ENCODE assay signal across 22 mouse cellular contexts in genomic region chr5:140338779-140339178, GRCm38 (mm10). TPM values are rescaled to one million over a fixed set of nuclear protein-coding genes. Genes with fewer than 3 reads are reported as not detected.
DNase-seq lines count a peak whose midpoint lies in the region; ATAC-seq and TF ChIP-seq lines count a peak whose summit lies in the region.
"Had no signal": no experiment of that assay in that cellular context is flagged by ENCODE, and none has a peak within 500 bp of the region (broad histone marks: within the 10 kb centered on the region; RNA-seq: fewer than 3 reads in every experiment).

No protein-coding gene starts in this region.

- no peaks in the 10 kb centered on the region for H3K4me1 ChIP-seq in liver, adult 2 months (ENCODE audit: control insufficient read depth, insufficient read depth, low read length)
- H3K4me1 ChIP-seq in testis, adult 2 months (ENCODE audit: control insufficient read depth, insufficient read depth, low read length): no peaks in the 10 kb centered on the region
- H3K4me1 ChIP-seq: embryonic facial prominence, embryonic 12.5 days; heart, embryonic 10.5 days; limb, embryonic 13.5 days; lung, embryonic 15.5 days; stomach, embryonic 15.5 days had no signal

- 97% methylated on average over 4 of the region's 4 CpGs for WGBS in liver, adult 2 months

- peak; percentile 31 for DNase-seq in CD4-positive, CD25-positive, alpha-beta regulatory T cell, adult 2 months (ENCODE audit: low read depth, low spot score)
- DNase-seq in liver, adult 2 months (ENCODE audit: extremely low read depth, low read depth, low spot score): no peak
- DNase-seq in liver: no peak
- DNase-seq in testis, postnatal 10 days (ENCODE audit: low spot score): no peak
- no peak for DNase-seq in layer of hippocampus, adult 18-20 months (ENCODE audit: low spot score in 2 of 2)
- no peak for DNase-seq in frontal cortex, postnatal 36 days (ENCODE audit: low spot score in 2 of 2)
- DNase-seq: adrenal gland, adult 2 months; cerebellum, postnatal 10 days; layer of hippocampus, postnatal 36 days; midbrain, embryonic 14.5 days; thymus, postnatal 14 days had no signal

- H3K27me3 ChIP-seq in liver, adult 2 months (ENCODE audit: control insufficient read depth, insufficient read depth, low read length): no peaks in the 10 kb centered on the region
- H3K27me3 ChIP-seq in testis, adult 2 months (ENCODE audit: control insufficient read depth, insufficient read depth, low read length): no peaks in the 10 kb centered on the region
- H3K27me3 ChIP-seq: CH12.LX; embryonic facial prominence, embryonic 12.5 days; limb, embryonic 13.5 days; lung, embryonic 15.5 days; stomach, embryonic 15.5 days had no signal

- peaks cover 3% of the 10 kb centered on the region; the same call in 1 of the 2 replicates for H3K36me3 ChIP-seq in liver, adult 2 months (ENCODE audit: control insufficient read depth, insufficient read depth, low read length)
- no peaks in the 10 kb centered on the region for H3K36me3 ChIP-seq in testis, adult 2 months (ENCODE audit: control insufficient read depth, insufficient read depth, low read length)

- no peaks in the 10 kb centered on the region for H3K79me2 ChIP-seq in liver, adult 2 months (ENCODE audit: control insufficient read depth, insufficient read depth, low read length)

- no peak overlapping the region for H3K9ac ChIP-seq in liver, adult 2 months (ENCODE audit: low read depth, low read length)
- H3K9ac ChIP-seq: embryonic facial prominence, embryonic 12.5 days; limb, embryonic 13.5 days; lung, embryonic 15.5 days; stomach, embryonic 15.5 days had no signal

- peak; percentile 42 for TF ChIP-seq CTCF in liver, adult 2 months (IDR thresholded peaks at IDR 0.05; ENCODE audit: low read depth, low read length)
- TF ChIP-seq CTCF in testis, adult 2 months (IDR thresholded peaks at IDR 0.05; ENCODE audit: control insufficient read depth, insufficient read depth, insufficient replicate concordance, low read depth, low read length): peak; percentile 67; the same call in 1 of the 2 replicates

- H3K4me3 ChIP-seq in liver, adult 2 months (ENCODE audit: insufficient read depth, low read depth, low read length): no peak overlapping the region
- no peak overlapping the region for H3K4me3 ChIP-seq in testis, adult 2 months (ENCODE audit: control insufficient read depth, low read depth, low read length)
- H3K4me3 ChIP-seq: embryonic facial prominence, embryonic 12.5 days; heart, embryonic 10.5 days; limb, embryonic 13.5 days; lung, embryonic 15.5 days; myocyte; stomach, embryonic 15.5 days had no signal

- TF ChIP-seq POLR2A in liver, adult 2 months (IDR thresholded peaks at IDR 0.05; ENCODE audit: extremely low read depth, insufficient read depth, low read length): no peak
- no peak for TF ChIP-seq POLR2A in testis, adult 2 months (IDR thresholded peaks at IDR 0.05; ENCODE audit: control insufficient read depth, low read depth, low read length)

- ATAC-seq in CD4-positive, CD25-positive, alpha-beta regulatory T cell, adult 4 months: no peak
- ATAC-seq: forebrain, embryonic 14.5 days; inflammation-experienced regulatory T-cells, adult 6 months had no signal

- H3K27ac ChIP-seq in liver, adult 2 months (replicated peaks; ENCODE audit: insufficient read depth, low read depth, low read length): no peak overlapping the region
- H3K27ac ChIP-seq in testis, adult 2 months (ENCODE audit: control insufficient read depth, insufficient read depth, low read depth, low read length): no peak overlapping the region
- H3K27ac ChIP-seq: embryonic facial prominence, embryonic 12.5 days; heart, embryonic 10.5 days; limb, embryonic 13.5 days; lung, embryonic 15.5 days; stomach, embryonic 15.5 days had no signal

RNA-seq across cellular contexts. Expression of gene Mrm2, which starts 7.1 kb away (rescaled TPM):
- polyA plus RNA-seq in CD4-positive, CD25-positive, alpha-beta regulatory T cell, adult 4 months (2017; shearing (Covaris generic)): 10 to 100 TPM; 10.6 to 14.9 TPM
- 6.8 and 8.0 TPM in 2 replicates for total RNA-seq in liver, adult 2 months (2014; rRNA removed)
- polyA plus RNA-seq in liver, adult 2 months (2012; rRNA removed): 8.4 and 8.9 TPM in 2 replicates
- polyA plus RNA-seq in testis, adult 2 months (2012; rRNA removed): 1.5 and 1.7 TPM in 2 replicates
- total RNA-seq in layer of hippocampus, adult 18-20 months (2021): 10 to 100 TPM in 1 of 2 experiments, 1 to 10 TPM in 1; 9.0 to 11.8 TPM

RNA-seq across cellular contexts. Expression of gene Nudt1, which starts 17.3 kb away (rescaled TPM):
- polyA plus RNA-seq in CD4-positive, CD25-positive, alpha-beta regulatory T cell, adult 4 months (2017; shearing (Covaris generic)): 10 to 100 TPM; 14.8 to 28.6 TPM
- total RNA-seq in liver, adult 2 months (2014; rRNA removed): 20.7 and 25.3 TPM in 2 replicates
- polyA plus RNA-seq in liver, adult 2 months (2012; rRNA removed): 15.8 and 20.2 TPM in 2 replicates
- polyA plus RNA-seq in testis, adult 2 months (2012; rRNA removed): 4.1 and 4.5 TPM in 2 replicates
- total RNA-seq in layer of hippocampus, adult 18-20 months (2021): 1 to 10 TPM; 4.0 to 5.1 TPM

RNA-seq across cellular contexts. Expression of gene Mad1l1, which starts 17.4 kb away (rescaled TPM):
- 10 to 100 TPM; 28.2 to 40.3 TPM for polyA plus RNA-seq in CD4-positive, CD25-positive, alpha-beta regulatory T cell, adult 4 months (2017; shearing (Covaris generic))
- 6.4 and 6.7 TPM in 2 replicates for total RNA-seq in liver, adult 2 months (2014; rRNA removed)
- 13.0 and 14.4 TPM in 2 replicates for polyA plus RNA-seq in liver, adult 2 months (2012; rRNA removed)
- 16.7 and 17.0 TPM in 2 replicates for polyA plus RNA-seq in testis, adult 2 months (2012; rRNA removed)
- 10 to 100 TPM; 14.1 to 16.9 TPM for total RNA-seq in layer of hippocampus, adult 18-20 months (2021)

RNA-seq across cellular contexts. Expression of gene Snx8, which starts 50.3 kb away (rescaled TPM):
- polyA plus RNA-seq in CD4-positive, CD25-positive, alpha-beta regulatory T cell, adult 4 months (2017; shearing (Covaris generic)): 1 to 10 TPM in 1 of 2 experiments, under 1 TPM in 1; 0.30 to 6.1 TPM
- 12.5 and 14.0 TPM in 2 replicates for total RNA-seq in liver, adult 2 months (2014; rRNA removed)
- polyA plus RNA-seq in liver, adult 2 months (2012; rRNA removed): 10.2 and 11.2 TPM in 2 replicates
- 3.8 and 4.3 TPM in 2 replicates for polyA plus RNA-seq in testis, adult 2 months (2012; rRNA removed)
- total RNA-seq in layer of hippocampus, adult 18-20 months (2021): 10 to 100 TPM; 11.3 to 12.2 TPM
